Mouse (Mus musculus) activated CD4-positive, CD25-positive, alpha-beta regulatory T cell, adult 4 months (primary cell): ENCODE results near the gene Srsx. TPM values are rescaled to one million over a fixed set of nuclear protein-coding genes. Genes with fewer than 3 reads are reported as not detected.
"Not testable (repeated sequence)": the region's sequence is repeated elsewhere in the genome, so short reads cannot be mapped to it uniquely, and the experiment has no call there.

ENCODE experiments used
- ATAC-seq: one replicate; pipeline ENCODE4 v1.8.0; 2017
- polyA plus RNA-seq, 2 experiments: library from polyadenylated mRNA; unstranded; fragments of 100-300 nt; shearing (Covaris generic); gene quantifications; one replicate each; pipeline ENCODE4 v1.2.1; 2017

Gene Srsx
- polyA plus RNA-seq = not detected

DNA sequence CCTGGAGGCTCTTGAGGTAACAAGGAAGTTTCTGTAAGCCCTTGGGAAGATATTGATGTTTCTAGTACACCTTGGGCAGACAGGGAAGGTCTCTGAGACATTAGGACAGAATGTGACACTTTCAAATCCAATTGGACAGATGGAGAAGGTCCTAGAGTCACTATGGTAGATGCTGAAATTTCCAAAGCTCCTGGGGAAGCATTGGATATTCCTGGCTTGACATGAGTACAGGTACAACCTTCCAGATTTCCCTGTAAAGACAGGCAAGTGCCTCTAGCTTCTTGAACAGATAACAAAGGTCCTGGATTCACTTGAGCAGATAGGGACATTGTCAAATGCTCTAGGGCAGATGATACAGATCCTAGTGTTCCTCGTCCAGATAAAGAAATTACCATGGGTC, at the start of gene Srsx:
TSS of gene Srsx (minus strand) at position 101 of the 400 bp plus-strand sequence.
- ATAC-seq = not testable (repeated sequence)

DNA sequence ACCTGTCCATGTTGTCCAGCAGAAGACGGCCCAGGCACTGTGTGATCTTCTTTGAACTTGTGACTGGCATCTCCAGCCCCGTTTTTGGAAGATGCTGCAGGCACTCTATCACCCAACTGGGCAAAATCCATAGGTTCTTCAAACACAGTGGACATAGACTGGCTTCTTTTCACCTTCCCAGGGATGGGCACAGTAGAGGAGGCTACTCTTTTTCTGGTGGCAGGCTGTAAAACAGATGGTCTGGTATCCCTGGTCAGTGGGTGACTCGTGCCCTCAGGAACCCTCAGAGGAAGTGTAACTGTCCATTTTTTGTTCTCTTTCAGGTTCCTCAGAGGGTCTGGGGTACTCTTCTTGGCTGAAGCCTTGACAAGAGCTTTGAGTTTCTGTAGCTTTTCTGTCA, 24.5 kb upstream of the Srsx start, which contains the start of gene Gm17577:
TSS of gene Gm17577 (minus strand) at position 101 of the 400 bp plus-strand sequence.
- not testable (repeated sequence) for ATAC-seq

Other genes with a start within 250 kb of the Srsx start
- not detected for gene Gm17521, start 192.8 kb downstream of the Srsx start, polyA plus RNA-seq
- gene Cldn34c1, start 119.0 kb downstream of the Srsx start, polyA plus RNA-seq = 1 to 10 TPM in 1 of 2 experiments, under 1 TPM in 1; 0.54 to 5.1 TPM
- gene Gm17577, start 24.4 kb upstream of the Srsx start, polyA plus RNA-seq = not detected